ENCODE assay signal across 1 mouse cellular context in the genomic region with DNA sequence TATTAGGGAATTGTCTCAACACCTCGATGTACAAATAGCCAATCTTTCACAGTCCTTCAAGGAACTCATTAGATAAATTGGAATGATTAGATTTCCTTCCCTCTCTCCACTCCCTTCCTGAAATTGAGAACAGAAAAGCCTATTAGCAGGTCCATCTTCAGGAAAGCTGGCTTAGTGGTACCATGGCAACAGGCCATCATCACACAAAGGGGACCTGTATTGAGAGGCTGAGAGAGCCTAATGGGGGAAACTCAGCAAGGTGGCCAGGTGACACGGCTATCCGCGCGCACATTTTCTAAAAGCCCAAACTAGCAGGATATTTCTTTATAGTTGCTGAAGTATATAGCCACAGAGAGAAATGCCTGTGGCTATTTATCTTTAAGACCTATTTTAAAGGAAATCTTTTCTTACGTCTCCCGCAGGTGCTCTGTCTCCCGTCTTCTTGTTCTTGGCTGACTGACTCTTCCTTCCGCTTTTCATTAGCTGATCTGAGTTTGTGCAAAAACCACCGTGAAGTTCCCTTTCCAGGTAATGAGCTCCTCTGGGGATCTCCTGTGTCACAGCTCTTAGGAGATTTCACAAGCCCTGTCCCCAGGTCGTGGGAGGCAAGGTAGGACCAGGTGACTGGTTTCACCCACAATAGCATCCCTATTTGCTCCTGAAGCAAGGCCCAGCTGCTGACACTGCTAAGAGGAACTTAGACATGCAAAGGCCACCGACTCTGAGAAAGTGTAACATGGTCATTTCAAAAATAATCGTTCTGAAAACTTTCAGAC.
A peak's percentile ranks its signal among the peaks of the same experiment; 100 is the strongest.
TF ChIP-seq lines count a peak whose summit lies in the region.

No protein-coding gene starts in this region.

TF ChIP-seq in MEL, 35 proteins besides CTCF, POLR2A, EP300 and RAD21:
- TF ChIP-seq USF2 (IDR thresholded peaks at IDR 0.05; ENCODE audit: borderline replicate concordance in 1 of 2, insufficient read depth in 1 of 2, low read depth in 1 of 2, low read length in 2 of 2) (no peak), MYC (IDR thresholded peaks at IDR 0.05; ENCODE audit: low read depth, low read length) (0 out of 2 replicates have a peak, but pooled peaks have one; percentile 2)
